Mouse (Mus musculus) testis, postnatal 14 days (tissue): ENCODE measurements around the gene Trim41.
"Not testable (repeated sequence)": the region's sequence is repeated elsewhere in the genome, so short reads cannot be mapped to it uniquely, and the experiment has no call there.

Experiments
- DNase-seq: peaks from one replicate; pipeline ENCODE4 v3.0.0; 2021; ENCODE audit warnings: low spot score

The Trim41 gene

DNA sequence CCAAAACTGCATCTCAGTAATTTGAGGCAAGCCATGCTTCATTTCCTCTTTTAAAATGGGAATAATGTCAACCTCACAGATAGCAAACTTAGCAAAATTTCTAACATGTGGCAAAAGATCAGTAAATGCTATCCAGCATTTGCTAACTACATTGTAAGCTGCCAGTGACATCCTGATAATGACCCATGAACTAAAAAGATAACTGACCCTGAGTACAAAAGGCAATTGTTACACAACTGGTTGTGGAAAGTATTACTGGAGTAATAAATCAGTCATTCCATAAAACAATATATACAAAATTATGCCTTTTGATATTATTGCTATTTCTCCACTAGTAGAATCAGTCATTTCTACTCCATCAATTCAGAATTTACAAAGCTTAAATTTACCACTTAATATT, 3.4 kb downstream of the Trim41 start:
- no peak for DNase-seq

DNA sequence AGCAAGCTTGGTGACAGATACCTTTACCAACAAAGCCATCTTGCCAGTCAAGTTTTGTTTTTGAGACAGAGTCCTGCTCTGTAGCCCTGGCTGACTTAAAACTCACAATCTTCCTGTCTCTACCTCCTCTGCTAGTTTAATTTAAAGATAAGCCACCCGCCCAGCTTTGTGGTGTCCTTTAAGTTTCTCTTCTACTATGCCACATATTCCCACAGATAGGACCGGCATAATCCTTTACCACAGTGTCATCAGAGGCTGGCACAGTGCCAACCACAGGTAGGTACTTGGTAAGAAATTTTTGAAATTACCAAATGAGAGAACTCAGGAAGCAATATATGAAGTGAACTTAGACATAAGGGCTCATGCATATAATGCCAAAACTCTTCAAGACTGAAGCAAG, 7.0 kb downstream of the Trim41 start:
- DNase-seq, result no peak

DNA sequence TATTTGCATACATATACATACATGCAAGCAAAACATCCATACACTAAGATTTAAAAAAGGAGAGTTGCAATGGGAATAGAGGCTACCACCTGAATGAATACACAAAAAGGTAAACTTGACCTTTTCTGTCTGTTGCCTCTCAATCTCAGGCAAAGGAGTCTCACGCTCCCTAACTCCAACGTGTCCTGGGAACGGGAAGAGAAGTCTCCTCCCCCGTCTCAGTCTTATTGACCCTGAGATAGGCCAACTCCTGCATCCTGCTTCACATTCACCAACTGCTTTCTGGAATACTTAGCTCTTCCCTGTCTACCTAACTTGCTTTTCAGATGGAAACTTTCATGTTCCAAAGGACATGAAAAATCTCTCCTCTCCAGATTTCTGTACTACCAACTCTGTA, 7.7 kb downstream of the Trim41 start:
- DNase-seq, result no peak

DNA sequence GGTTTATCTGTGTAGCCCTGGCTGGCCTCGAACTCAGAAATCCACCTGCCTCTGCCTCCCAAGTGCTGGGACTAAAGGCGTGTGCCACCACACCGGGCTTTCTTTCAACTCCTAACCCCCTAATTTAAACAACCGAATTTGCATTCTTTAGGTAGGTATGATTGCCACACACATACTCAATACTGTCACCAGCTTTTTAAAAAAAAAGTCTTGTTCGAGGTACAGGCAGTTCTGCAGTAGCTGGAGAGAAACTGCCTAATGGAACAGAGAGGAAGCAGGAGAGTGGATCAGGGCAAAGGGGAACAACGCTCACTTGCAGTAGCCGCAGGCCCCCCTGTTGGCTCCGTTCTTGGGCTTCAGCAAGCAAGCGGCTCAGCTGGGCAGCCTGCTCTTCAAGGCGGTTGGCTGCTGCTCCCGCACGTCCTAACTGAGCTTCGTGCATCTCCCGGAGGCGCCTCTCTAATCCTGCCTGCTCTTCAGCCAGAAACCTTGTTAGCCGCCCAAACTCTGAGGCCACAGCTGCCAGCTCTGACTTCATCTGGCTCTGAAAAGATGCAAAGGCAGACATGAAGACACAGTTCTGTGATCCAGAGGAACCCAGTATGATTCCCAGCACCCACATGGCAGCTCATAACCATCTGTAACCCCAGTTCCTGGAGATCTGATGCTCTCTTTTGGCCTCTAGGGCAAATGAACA, 8.3 kb downstream of the Trim41 start:
- no peak for DNase-seq

DNA sequence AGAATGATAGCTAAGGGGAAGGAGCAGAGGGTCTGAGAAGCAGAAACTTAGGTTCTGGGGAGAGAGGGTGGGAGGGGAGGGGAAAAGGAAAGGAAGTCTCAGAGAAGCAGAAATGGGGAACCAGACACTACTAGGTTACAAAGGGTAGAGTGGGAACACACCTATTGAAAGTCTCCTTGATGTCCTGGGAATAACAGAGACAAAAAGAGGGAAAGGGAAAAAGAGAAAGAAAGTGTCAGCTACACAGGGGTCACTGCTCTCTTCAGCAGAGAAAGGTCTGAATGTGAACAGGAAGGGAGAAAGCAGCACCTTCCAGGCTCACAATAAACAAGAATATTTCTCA, 8.9 kb downstream of the Trim41 start:
- DNase-seq, result no peak

DNA sequence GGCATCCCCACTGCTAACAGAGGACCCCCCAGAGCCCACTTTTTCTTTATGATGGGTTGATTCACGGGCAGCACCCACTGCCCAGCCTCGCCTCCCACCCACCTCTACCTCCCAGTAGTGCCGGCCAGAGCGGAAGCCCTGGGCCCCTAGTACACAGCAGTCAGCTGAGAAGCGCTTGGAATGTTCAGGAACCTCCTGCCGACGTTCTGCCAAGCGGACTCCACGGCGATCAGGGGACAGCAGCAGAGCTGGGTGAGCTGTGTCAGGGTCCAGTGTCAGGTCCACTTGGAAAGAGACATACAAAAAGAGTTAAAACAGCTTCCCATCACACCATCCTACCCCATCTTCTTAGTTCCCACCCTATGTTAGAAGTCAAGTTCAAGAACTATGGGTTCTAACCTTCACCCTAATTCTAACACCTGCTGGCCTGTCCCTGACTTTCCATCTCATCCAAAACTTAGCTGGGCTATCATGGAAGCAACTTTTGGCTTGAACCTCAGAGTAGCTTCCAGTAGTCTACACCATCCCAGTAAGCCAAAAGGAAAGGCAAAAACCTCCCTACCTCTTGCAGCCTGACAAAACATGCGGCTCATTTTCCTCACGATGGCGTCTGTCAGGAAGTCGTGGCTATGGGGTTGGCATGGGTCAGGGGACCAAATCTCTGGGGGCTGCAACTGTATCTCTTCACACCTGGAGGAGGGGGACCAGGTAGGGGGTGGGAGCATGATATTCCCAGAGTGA, 9.4 kb downstream of the Trim41 start:
- no peak for DNase-seq

DNA sequence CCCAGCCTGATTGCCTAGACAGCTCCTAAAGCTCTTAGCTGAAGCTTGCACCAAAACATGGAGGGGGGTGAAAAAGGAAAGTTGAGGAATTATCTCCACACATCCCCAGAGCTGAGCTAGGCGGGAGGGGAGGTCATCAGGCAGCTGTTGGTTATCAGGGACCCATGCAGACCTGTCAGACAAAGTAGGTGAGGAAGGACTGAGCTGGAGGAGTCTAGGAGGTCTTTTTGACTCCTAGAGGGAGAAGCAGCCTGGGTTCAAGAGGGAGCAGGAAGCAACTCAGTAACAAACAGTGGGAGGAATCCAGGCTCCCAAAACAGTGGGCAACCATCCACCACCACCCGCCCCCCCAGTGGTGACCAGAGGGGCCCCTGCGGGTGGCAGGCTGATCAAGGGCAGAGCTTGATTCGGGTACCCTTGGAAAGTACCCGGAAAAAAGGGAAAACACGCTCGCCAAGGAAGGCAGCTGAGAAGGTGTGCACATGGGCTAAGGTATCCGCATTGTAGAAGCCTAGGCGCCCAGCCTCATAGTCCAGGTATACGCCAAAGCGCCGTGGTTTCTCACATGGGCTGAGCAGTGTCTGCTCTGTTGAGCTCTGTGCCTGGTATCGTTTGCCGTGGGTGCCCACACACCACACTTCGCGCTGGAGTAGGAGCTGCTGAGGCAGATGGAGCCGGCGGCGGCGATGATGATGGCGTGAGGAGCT, 10.1 kb downstream of the Trim41 start:
- DNase-seq, result no peak

DNA sequence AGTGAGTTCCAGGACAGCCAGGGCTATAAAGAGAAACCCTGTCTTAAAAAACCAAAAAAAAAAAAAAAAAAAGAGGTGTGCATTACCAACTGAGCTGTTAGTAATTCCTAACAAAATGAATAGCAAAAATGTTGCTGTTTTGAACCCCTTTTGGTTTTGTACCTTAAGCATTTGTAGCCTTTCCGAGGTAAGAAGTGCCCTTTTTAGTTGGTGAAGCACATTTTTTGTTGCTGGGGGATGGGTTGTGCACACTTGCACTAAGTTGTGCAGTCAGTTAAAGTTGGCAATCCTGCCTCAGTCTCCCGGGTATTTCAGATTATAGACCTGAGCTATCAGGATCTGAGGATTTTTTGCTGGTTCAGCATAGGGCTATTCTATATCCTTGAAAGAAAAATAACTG, 12.2 kb downstream of the Trim41 start:
- DNase-seq, result no peak

DNA sequence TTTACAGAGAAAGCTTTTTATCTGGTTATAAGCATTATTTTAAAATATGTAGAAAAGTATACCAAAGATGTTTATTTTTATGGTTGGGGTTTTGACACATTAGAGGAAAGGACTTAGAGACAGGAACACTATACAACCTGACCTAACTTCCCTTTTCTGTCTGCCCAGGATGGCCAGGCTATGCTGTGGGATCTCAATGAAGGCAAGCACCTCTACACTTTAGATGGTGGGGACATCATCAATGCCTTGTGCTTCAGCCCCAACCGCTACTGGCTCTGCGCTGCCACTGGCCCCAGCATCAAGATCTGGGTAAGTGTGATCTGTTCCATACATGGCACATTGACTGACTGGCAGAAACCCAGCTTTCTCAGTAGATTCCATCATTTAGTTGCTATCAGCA, 13.2 kb downstream of the Trim41 start:
- DNase-seq, result no peak

DNA sequence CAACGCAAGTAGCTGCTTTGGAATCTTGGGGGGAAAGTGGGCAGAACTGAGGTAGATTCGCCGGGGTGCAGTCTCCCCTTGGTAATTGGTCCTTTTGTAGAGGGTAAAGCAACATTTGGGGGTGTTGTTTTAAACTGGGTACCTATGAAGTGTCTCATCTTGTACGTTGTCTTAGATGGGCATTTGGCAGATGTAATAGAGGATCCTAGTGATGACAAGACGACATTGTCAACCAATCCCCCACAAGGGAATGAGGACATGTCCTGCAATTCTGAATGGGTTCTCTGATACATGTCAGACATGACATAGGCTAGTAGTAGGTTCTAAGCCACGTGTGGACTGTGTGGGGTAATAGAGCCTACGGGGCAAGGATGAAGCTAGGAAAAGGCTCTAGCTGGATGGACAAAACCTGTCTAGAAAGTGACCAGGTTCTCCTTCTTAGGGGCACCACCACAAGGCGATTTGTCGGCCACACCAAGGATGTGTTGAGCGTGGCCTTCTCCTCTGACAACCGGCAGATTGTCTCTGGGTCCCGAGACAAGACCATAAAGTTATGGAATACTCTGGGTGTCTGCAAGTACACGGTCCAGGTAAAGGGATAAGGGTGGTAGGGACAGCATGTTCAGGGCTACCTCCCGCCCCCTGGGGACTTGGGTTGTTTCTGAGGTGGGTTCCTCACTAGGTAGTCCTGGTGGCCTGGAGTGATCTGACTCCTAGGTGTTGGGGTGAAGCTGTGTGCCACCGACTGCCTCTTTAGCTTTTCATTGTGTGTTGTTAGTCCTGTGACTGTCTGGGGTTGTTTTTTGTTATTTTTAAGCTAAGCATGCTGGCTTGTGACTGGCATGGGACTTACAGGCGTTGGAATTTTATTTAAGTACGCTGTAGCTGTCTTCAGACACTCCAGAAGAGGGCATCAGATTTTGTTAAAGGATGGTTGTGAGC, 15.1 kb downstream of the Trim41 start:
- DNase-seq, result no peak

DNA sequence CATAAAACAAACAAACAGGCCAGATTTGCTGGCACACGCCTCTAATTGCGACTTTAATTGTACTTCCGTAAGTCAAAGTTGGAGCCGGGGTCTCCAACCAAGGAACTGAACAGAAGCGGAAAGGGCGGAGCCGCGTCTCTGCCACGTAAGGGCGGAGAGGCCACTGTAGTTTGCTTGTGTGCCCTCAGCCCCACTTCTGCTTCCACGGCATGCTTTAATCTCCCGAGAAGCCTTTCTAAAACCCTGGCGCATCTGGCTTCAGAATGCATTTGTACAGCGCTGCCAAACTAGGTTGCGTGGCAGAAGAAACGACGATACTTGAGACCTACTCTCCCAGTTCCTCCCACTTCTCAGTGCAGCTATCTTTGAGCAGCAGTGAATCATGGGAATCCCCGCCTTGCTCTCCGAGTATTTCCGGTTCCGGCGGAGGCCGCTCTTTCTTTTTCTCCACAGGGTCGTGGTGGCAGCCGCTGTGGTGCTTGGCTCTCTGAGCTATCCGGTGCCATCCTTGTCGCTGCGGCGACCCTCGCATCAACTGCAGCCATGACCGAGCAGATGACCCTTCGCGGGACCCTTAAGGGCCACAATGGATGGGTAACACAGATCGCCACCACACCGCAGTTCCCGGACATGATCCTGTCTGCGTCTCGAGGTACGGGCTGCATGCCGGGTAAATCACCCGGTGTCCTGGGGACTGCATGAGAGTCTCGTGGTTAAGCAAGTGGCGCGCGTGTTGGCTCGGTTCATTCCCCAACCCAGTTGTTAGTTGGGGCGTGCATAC, 17.0 kb downstream of the Trim41 start, which contains the start of gene Rack1:
Gene Rack1 (plus strand): TSS at position 412 of the 781 bp plus-strand sequence.
- DNase-seq, result peak; percentile 88

DNA sequence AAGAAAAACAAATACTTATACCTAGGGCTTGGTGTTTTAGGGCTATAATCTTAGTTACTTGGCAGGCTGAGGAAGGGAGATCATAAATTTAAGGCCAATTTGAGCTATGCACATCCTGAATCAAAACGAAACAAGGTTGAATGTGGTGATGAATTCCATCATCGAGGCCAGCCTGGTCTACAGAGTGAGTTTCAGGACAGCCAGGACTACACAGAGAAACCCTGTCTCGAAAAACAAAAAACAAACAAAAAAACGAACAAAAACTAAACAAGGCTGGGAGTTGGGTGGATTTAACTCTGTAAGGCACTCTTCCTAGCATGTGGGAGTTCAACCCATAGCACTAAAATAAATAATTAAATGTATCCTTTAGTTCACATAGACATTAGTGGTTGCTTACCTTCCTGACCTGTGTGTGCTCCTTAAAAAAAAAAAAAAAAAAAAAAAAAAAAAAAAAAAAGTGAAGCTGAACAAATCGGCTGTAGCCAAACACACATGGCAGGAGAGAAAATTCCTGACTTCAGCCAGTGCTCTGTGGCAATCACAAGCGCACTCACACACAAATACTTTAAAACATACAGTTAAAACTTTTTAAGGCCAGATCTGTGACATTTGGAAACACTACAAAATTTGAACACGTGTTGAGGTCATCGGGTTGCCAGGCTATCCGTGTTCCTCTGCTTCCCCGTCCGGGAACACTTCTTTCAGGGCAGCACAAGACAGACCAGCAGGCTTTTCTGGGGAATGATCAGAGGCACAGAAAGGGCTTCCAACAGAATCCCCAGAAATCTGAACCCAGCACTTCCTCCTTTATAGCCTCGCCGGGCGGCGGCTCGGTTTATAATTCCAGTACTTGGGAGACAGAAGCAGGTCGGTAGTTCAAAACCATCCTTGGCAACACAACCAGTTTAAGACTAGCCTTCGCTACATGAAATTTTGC, 17.9 kb downstream of the Trim41 start:
- no peak for DNase-seq

DNA sequence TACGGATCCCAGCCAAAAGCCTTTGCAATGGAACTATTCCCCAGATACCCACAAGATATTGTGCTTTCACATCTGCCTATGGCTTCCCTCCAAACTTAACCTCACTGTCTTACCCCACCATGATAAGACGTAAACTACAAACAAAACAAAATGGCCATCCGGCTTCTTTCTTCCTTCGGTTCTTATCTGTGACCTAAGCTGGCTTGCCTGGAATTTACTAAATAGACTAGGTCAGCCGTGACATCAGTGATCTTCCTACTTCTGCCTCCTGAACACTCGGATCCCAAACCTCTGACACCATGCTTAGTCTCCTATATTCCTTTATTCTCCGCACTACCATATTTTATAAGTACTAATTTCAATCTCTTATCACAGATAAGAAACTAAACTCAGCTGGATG, 18.8 kb downstream of the Trim41 start:
- no peak for DNase-seq

DNA sequence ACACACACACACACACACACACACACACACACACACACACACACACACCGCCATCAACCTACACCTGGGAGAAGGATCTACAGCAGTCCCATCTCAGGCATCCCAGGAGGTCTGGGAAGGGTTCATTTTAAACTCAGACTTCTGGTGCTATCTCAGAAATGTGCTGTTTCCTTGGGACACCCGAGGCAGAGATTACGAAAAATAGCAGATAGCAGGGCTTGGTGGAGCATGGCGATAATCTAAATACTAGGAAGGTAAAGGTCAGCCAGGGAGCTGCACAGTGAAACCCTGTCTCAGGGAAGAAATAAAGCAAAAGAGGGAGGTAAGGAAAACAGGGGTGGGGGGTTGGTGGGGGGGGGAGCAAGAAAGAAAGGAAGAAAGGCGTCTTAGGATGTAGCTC, 19.9 kb downstream of the Trim41 start:
- DNase-seq, result no peak

DNA sequence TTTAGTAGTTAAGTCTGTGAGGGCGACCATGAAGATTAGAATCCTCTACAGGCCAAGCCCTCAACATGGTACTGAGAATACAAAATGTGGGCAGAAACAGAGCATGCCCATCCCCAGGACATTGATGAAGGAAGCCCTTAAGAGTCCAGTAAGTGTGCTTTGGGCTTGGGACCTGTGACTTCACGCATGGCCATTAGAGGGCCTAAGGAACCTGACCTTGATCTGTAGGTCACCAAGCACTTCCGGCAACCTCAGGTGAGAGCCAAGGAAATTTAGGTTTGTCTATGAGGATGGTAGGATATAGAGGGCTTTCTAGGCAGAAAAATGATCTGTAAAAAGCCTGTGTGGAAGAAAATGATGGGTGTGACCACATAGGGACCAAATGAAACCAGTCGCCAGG, 20.9 kb downstream of the Trim41 start:
- no peak for DNase-seq

DNA sequence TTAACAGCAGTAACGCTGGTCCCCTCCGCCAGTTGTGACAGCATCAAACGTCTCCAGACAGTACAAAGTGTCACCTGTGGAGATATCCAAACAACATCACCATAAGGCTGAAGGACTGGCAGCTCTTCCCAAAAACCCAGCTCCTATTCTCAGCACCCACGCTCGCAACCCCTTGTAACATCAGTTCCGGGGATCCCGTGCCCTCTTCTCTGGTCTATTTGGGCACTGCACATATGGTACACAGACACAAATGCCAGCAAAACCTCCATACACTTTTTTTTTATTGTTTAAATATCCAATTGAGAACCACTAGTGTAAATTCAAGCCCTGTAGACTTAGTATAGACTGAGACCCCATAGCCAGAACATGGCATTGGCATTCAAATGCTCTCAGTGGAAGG, 21.9 kb downstream of the Trim41 start:
- DNase-seq, result no peak

DNA sequence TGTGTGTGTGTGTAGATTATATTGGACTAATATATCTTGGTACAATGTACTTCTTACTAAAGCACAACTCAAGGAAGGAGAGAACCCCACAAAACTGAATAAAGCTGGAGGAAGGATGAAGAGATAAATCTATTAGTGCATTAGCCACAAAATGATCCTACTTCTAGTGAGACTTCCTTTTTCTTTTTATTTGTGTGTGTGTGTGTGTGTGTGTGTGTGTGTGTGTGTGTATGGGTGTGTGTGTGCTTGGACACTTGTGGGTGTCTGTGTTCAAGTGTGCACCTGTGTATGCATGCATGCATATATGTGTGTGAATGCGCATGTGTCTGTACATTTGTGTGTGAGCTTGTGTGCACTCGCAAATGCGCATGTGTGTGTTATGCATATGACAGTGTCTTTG, 24.0 kb downstream of the Trim41 start:
- no peak for DNase-seq

DNA sequence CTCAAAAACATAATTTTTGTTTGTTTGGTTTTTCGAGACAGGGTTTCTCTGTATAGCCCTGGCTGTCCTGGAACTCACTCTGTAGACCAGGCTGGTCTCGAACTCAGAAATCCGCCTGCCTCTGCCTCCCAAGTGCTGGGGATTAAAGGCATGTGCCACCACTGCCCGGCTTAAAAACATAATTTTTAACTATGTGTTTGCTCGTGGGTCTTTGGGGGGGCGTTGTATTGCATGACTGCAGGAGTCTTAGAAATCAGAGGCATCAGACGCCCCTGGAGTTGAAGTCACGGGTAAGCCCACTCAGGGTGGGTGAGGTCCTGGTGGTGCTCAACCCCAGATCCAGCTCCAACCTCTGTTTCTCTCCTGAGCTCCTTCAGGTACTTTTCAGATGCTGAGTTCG, 25.3 kb downstream of the Trim41 start:
- DNase-seq, result not testable (repeated sequence)

DNA sequence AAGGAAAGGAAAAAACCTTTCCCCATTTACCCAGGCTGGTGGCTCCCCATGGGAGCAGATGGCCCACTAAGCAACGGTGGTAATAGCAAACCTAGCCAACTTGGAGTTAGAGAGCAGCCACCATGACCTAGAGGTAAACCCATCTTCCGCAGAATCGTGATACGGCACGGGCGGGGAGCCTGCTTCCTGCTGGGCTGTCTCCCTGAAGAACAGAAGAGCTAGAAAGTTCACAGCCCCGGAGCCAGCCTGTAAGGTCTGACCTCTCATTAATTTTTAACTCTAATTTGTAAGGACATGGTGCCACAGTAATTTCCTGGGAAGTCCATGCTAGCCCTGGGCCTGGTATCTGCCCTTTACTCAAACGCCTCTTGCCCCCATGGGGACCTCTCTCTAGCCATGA, 26.2 kb downstream of the Trim41 start:
- DNase-seq, result no peak
